Mouse (Mus musculus) 416B (cell line): ENCODE data around the gene Psmb7.

Experiments used
- DNase-seq: peaks from one replicate; pipeline ENCODE4 v3.0.0; 2011; ENCODE audit warnings: low read depth

The Psmb7 gene

DNA sequence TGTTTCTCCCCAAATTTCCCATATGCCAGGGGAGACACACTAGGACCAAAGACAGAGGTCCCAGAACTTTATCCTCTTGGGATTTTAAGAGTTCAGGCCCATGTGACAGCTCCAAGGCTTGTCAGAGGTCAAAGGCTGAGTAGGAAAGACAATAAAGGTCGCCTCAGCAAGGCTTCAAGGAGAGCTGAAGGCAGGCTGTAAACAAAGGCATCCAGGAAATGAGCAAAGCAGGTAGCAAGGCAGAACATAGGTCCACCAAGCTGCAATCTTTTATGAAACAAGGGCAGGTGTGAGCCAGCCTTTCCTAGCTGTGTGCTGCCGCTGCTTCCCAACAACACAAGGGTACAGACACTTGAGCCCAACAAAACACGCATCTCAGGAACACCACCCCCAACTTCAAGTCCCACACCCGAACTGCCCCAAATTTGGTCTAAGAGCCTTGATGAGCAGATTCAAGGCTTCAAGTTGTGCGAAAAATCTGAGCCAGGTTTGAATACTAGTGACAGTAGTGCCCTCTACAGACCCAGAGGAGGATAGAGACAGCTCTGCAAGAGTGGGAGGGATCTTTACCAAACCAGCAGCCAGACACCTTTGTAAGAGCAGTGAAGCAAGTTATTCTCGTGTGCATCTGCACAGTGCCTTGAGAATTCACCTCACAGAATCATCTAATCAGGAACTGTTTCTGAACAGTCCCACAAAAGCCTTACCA, 52.0 kb downstream of the Psmb7 start:
- DNase-seq, result peak; percentile 58

DNA sequence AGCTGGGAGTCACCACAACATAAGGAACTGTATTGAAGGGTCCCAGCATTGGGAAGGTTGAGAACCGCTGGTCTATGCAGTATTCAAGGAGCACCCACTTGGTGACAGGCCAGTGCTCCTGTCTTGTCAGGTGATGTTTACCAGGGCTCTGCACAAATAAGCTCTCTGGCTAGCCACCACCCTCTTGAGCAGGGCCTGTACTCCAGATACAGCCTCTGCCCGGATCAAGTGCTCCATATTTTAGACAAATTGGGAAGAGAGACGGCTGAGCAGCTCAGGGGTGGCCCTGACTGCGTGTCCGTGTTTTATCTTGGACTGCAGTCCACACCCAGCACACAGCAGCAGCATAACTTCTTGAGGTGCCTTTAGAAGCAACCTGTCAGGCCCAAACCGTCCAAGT, 57.2 kb downstream of the Psmb7 start:
- DNase-seq, result no peak

DNA sequence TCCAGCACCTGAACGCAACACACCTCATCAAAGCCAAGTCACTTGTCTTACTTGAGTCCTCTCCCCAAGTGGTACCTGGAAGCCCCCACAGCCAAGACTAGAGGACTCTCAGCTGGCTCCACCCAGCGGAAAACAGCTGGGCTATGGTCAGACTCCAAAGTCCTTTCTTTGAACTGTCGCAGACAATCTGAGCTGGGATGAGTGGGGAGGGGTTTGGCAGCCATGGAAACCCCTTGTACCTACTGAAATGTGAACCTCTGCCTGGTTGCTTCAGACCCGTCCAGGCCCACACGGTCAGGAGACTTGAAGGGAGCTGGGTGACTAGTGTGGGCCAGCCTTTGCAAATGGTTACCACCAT, 58.5 kb downstream of the Psmb7 start:
- no peak for DNase-seq

DNA sequence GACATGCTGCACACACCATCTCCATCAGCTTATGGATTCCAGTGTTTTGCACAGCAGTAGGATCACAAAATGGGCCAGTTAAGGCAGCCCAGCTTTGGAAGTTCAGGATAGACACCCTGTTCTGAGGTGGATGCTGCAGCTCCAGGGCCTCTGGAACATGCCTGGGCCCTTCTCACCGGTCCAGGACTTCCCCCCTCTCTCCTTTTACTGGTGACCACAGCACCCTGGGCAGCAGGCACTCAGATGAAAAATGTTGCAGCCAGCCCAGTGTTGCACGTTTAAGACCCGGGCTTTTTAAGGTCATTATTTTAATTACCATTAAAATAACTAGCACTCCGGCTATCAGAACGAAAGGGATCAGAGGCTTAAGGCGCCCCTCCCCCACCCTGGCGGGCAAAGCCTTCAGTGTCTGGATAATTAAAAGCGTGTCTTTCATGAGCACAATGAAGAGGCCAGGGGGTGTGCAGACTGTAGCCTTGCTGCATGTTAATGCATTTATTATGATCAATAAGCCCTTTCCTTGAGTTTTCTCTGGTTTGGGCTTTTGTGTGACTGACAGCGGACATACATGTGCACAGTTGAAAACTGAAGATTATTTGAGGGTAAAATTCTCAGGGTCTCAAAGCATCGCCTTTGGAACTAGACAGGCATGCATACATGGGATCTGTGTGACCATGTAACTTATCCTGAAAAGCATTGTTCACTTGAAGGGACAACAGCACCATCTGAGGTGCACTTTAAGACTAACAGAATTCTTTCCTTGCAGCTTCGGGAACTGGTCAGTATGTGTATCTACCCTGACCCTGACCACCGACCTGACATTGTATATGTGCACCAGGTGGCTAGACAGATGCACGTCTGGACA, 59.1 kb downstream of the Psmb7 start:
- no peak for DNase-seq

DNA sequence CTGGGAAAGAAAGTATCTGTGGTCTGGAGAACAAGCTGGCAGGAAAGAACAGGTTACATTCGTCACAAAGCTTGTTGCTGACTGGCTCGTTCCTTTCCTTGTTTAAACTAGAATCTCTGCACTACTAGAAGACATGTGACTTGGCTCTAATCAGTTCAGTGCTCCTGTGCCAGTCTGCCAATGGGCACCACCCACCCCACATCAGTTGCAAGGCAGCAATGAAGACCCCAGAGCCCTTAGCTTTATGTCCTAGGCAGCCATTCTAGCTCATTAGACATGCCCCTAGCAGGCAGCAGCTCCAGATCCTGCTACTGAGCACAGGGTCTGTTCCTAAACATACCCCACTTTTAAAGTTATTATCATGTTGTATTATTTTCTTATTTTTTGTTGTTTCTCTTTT, 59.9 kb downstream of the Psmb7 start:
- no peak for DNase-seq

DNA sequence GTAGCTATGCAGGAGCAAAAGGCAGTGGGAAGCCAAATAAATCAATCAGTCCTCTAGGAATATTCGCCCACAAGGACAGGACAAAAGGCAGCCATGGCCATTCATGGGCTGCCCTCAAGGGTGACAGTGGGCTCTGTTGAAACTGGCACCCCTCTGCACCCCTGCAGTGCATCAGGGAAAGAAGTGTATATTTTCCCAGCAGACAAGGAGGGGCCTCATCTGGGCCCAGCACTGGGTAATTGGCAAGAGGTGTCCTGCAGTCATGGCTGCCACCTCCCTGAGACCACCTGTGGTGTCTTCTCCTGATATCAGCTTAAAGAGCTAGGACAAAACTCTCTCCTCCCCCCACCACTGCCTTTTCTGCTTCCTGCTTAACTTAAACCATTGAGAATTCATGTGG, 64.4 kb downstream of the Psmb7 start:
- no peak for DNase-seq

DNA sequence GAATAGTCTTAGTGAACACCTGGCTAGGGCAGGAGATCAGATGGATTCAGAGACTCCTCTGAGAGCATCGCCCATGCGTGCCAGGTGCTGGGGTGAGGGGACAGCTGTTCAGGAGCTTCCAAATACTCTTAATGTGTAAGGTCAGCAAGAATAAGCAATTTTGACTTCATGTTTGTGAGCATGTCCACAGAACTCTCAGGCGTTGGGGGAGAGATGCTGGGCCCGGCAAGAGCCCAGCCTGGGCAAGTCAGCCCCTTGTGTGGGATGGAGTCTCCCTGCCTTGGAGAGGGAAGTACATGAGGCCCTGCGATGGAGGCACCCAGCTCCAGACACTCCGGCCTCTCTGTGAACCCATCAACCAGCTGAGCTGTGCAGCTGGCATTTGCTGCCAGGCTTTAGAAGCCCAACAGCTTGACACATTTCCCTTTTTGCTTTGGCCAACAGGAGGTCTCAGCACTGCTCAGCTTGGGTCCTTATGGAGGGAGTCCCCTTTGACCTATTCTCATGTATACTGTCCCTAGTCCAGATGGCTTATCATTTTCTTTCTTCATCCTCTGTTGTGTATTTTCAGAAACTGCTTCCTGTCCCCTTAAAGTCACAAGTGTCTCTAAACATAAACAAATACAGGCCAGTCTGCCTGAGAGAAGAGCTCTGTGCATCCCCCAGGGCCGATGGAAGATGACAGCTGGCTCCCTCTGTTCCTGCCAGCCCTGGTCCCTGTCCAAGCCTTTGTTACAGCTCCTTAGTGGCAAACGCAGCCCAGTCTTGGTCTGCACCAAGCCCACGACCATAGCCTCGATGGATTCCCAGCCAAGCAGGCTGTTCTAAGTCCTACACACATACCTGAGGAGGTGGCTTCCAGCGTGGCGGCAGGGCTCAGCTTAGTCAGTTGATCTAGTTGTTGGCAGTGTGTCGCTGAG, 65.0 kb downstream of the Psmb7 start:
- no peak for DNase-seq

DNA sequence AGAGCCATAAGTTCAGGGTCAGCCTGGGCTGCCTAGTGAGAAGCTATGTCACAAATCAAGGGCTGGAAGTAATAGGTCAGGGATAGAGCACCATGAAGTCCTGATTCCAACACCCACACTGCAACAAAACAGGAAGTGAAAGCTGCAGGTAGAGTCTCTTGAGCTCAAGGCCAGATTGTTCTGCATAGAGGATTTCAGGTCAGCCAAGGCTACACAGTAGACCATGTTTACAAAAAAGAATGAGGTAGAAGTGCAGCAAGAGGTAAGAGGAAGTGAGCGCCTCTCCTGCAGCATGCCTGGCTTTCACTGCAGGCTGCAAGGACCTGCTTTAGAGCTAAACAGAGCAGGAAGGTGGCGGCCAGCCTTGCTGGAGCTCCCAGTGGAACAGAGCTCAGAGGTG, 69.2 kb downstream of the Psmb7 start:
- DNase-seq, result no peak

DNA sequence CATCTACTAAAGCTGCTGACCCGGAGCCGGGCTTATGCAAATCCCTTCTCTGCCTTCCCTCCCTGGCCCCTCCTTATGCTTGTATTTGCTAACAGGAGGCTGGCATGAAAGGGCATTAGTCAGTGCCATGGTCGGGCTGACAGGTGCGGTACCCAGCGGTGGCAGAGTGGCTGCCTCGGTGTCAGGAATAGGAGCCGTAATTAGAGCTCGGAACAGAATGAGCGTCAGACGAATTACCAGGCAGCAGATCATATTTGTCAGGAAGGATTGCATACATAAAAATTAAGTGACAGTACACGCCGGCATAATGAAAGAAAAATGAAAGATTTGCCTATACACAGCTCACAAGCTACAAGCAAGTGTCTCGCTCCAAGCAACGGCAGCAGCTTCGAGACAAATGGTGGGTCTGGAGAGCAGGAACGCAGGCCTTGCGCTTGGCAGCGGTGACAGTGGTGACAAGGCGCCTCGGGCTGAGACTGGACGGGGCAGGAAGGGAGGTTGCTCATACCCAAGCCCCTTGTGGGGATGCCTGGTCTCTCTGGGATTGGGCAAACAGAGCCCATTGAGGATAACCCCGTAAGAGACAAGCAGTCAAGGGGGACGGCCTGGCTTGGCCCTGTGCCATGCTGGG, 71.8 kb downstream of the Psmb7 start:
- DNase-seq, result no peak

DNA sequence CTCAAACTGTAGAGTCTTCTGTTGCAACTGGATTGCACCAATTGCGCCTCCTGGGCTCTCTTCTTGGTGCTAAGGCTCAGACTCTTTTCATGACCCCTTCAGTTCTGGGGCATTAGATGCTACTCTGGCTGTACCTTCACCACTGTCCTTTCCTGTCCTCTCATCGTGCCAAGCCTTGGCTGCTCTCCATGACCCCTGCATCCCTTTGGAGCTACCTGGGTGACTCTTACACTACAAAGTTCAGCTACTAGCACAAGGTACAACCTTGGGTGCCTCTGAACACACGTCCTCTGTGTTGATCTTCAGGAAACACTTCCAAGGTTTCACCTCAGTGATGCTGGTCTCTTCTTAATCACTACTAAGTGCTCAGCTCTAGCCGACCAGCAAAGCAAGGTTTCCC, 81.3 kb downstream of the Psmb7 start:
- no peak for DNase-seq

DNA sequence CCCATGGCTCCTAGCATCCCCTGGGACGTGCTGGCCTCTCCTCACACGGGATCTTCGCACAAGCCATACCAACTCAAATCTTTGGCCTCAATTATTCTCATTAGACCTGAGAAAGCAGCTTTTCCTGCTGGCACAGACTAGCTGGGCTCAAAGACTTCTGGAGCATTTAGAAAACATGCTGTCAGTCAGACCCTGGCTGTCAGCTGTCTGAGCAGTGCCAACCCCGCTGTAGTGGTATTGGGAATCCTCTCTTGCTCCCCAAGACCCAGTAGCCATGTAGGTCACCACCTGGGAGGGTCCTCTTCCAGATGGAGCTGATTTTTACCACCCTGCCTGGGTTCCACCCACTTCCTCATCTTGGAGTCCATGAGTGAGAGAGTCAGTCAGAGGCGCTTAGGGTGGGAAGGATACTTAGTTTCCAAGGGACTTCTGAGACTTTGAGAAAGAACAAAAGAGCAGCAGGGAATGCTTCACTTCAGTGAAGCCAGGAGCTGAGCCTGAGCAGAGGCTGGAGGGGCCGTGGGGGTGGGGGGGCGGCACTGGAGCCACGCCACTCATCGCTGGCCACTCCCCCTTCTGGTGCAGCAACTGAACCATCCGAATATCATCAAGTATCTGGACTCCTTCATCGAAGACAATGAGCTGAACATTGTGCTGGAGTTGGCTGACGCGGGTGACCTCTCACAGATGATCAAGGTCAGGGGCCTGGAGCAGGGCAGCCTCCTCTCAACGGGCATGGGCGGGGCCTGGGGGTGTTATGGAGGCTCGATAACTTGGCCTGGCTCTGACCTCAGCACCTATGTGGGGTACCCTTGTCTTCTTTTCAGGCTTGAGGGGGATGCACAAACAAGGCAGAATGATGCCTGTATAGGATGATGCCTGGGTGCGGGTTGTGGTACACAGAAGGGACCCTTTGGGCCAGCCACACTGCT, 83.3 kb downstream of the Psmb7 start:
- DNase-seq, result no peak

DNA sequence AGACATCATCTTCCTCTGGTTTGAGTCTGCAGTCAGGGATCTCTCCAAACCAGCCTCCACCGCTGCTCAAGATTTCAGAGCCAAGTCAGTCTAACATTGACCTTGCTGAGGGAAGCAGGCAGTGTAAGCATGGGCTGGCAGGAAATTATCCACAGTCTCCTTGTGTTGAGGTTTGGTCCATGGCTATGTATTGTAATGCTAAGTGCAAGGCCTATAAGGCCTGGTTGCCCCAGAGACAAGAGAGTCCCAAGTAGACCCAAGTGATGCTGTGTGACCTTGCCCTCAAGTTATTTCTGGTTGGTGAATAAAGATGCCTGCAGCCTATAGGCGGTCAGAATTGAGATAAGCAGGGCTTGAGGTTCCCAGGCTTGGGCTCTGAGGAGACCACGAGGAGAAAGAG, 87.2 kb downstream of the Psmb7 start:
- DNase-seq, result no peak

DNA sequence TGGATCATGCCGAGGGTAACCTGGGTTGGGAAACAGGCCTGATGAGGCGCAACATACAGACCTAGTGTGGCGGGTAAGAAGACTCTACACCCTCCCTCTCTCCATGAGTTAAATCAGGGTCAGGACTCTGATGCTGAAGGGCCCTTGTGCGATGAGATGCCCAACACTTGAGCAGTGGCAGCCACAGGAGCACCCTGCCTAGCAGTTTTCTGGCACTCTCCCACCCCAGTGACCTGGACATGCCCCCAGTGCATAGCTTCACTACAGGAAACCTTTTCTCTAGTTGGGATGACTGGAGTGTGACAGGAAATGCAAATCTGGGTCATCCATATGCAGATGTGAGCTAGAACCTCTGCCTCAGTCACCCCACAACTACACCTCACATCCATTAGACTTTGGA, 88.2 kb downstream of the Psmb7 start:
- no peak for DNase-seq

DNA sequence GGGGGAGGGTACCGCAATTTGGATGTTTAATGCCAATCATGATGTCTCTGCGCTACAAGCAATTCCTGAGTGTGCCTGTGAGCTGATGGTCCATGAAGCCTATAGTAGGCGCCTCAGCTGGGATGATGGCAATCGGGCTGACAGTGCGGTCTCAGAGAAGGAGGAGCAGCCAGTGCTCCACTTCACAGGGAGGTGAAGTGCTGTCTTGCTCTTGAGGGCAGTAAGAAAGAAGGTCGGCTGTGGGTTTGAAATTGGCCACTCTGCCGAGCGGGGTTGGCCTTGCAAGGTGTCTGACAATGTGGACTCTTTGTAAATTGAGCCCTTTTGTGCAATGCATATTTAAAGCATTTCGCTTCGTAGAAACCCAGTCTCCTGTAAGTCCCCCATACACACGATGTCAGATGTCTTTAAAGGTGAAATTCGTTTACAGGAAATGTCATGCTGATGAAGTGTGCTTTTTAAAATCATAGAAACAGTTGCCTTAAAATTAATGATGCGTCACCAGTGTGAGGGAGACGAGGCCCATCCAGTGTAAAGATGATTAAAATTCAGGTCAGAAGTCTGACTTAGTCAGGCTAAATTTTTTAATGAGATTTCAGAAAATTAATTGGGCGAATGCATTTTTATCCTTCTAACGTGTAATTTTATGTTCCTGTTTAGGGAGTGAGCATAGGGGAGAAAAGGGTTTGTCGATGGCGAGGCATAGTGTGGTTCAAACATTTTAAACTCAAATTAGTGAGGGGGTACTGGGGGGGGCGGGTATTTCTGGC, 89.5 kb downstream of the Psmb7 start:
- DNase-seq, result no peak

DNA sequence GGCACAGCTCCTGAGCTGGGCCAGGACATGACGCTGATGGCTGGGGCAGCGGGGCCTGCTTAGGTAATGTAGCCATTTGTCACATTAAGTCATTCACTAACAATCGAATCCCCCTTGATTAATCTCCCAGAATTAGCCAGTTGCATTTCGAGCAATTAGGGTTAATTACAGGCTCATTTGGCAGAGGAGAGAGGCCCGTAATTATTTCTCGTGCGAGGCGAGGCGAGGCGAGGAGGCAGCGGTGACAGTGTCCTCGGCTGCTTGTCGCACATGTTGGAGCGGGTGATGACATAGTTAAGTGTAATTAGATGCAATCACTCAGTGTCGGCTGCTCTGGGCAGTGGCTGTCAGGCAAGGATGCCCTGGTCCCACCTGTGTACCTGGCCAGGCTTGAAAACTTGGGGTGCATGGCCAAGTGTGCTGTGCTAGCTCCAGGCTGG, 91.9 kb downstream of the Psmb7 start:
- DNase-seq, result no peak

DNA sequence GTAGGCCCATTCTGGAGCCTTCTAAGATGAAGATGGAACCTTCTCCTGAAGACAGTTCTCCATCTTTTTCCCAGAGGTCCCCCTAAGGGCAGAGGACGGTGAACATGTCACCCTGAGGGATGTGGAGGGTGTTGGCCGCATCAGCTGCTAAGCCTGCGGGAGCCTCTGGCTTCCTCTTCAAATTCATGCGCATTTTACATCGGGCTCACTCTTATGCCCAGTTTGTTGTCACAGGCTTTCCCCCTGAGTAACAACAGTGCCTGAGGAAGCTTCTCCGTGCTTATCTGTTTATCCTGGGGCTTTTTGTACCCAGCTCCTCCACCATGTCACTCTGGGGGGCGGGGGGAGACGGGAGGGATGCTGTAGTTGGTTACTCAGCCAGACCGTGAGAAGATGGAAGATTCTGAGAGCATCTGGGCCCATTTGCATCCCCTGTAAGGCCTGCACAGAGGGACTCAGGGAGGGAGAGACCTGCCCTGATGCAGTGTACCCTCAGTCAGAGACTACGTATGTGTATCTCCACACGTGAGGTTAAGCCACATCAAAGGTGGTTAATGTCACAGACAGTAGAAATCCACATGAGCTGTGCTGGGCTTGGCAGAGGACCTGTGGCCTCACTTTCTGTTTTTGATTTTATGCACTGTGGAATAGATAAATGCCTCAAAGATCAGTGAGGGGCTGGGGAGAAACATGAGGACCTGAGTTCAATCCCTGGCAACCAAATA, 95.9 kb downstream of the Psmb7 start:
- DNase-seq, result no peak

DNA sequence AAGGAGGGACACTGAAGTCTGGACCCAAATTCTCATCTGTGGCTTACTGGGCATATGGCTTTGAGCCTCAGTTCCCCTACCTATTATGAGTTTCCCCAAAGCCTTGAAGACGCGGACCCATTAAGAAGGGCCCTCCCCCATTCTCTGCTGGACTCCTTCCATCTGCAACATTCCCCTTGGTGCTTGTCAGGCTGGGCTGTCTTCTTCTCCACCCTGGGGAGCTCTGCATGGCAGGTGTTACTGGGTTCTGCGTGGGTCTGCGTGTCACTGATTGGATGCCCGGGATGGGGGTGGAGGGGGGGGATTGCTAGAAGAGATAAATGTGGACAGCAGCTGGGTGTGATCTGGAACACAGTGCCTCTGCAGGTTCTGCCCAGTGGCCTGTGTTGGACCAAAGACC, 97.1 kb downstream of the Psmb7 start:
- DNase-seq, result no peak

DNA sequence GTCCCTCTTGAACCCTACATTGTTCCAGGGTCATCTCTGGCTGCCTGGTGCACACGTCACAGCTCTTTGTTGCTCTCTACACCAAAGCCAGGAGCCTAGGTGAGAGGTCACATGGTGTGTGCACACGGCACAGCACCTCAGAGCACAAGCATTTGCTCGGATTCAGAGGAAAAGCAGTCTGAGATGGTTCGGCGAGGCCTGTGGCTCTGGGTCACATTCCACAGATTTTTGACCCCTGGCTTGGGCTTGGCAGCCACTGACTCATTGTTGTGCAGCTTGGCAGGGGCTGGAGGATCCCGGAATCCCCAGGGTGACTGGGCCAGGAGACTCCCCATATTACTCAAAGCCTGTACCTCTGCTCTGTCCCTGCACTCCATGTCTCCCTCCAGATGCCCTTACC, 97.7 kb downstream of the Psmb7 start:
- no peak for DNase-seq

DNA sequence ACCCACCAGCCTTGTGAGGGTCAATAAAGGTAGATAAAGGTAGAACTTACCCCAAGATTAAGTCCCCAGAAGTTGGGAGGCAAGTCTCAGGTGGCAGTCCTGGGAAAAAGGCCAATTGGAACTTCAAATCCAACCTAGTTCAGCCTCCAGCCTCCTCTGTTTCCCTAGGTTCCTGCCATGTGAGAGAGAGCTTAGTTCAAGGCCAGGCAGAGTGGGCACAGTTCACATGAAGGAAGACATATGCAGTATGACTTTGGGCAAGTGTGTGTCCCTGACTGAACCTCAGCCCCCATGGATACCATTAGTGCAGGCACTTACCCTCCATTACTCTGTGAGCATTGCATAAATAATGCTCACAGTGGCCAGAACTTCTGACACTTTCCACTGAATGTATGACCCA, 98.2 kb downstream of the Psmb7 start:
- DNase-seq, result no peak

DNA sequence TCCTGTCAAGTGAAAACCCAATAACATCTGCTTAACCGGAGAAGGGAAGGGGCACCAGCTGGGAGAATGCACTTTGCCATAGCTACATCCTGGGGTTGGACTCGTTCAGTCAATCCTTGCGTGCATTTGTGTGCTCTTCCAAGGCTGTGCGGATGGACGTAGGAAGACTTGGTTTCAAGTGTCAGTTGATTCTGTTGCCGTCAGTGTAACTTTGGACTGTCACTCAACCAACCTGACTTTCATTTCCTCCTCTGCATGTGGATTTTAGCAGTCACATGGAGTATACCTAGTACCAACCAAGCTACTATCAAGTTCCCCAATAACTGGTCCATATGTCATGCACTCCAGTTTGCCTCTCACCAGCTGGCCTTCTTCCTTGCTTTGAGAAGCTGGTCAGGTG, 98.9 kb downstream of the Psmb7 start:
- no peak for DNase-seq
